ENCODE assay signal across 10 mouse cellular contexts in genomic region chr16:10782377-10783151, GRCm38 (mm10). TPM values are rescaled to one million over a fixed set of nuclear protein-coding genes. Genes with fewer than 3 reads are reported as not detected.
DNase-seq lines count a peak whose midpoint lies in the region; ATAC-seq and TF ChIP-seq lines count a peak whose summit lies in the region.
"Had no signal": no experiment of that assay in that cellular context is flagged by ENCODE, and none has a peak within 500 bp of the region (broad histone marks: within the 10 kb centered on the region; RNA-seq: fewer than 3 reads in every experiment).

No protein-coding gene starts in this region.

- H3K4me2 ChIP-seq in heart, embryonic 11.5 days = peak overlapping the region; percentile 92

- no peak for ATAC-seq in heart, embryonic 11.5 days (replicated peaks; ENCODE audit: insufficient number of reproducible peaks, low FRiP score, low TSS enrichment)
- no peak for ATAC-seq in monocyte, adult 5-6 weeks (replicated peaks; ENCODE audit: insufficient number of reproducible peaks, low FRiP score, low TSS enrichment, poor library complexity, severe bottlenecking)

- H3K4me3 ChIP-seq in heart, embryonic 11.5 days (ENCODE audit: low read depth, low read length) = no peak overlapping the region
- H3K4me3 ChIP-seq in testis, adult 2 months (ENCODE audit: control insufficient read depth, low read depth, low read length) = peak overlapping the region; percentile 56

- no peak for DNase-seq in heart, postnatal 25 days (ENCODE audit: low spot score)
- no peak for DNase-seq in testis, postnatal 10 days (ENCODE audit: low spot score)
- DNase-seq in kidney, postnatal 36 days = peak; percentile 15 to 22
- peak; percentile 47 for DNase-seq in thymus, postnatal 14 days
- DNase-seq in right cerebral cortex, postnatal 4 days = no peak

- no peaks in the 10 kb centered on the region for H3K9me3 ChIP-seq in heart, embryonic 11.5 days (replicated peaks; ENCODE audit: control insufficient read depth, low read length)

- H3K36me3 ChIP-seq in heart, embryonic 11.5 days (ENCODE audit: control insufficient read depth, insufficient read depth, low read length) = no peaks in the 10 kb centered on the region
- no peaks in the 10 kb centered on the region for H3K36me3 ChIP-seq in testis, adult 2 months (ENCODE audit: control insufficient read depth, insufficient read depth, low read length)

- H3K9ac ChIP-seq in heart, embryonic 11.5 days (ENCODE audit: low read depth, low read length) = peak overlapping the region; percentile 43

- WGBS in heart, embryonic 11.5 days (ENCODE audit: insufficient replicate concordance) = 44% methylated on average over 6 of the region's 6 CpGs

- H3K4me1 ChIP-seq in heart, embryonic 11.5 days (ENCODE audit: control insufficient read depth, insufficient read depth, low read length) = peaks cover 50% of the 10 kb centered on the region
- H3K4me1 ChIP-seq in testis, adult 2 months (ENCODE audit: control insufficient read depth, insufficient read depth, low read length) = peaks cover 12% of the 10 kb centered on the region

- H3K27me3 ChIP-seq in heart, embryonic 11.5 days (ENCODE audit: control insufficient read depth, insufficient read depth, low read length) = no peaks in the 10 kb centered on the region; the same call in 1 of the 2 replicates
- H3K27me3 ChIP-seq in testis, adult 2 months (ENCODE audit: control insufficient read depth, insufficient read depth, low read length) = no peaks in the 10 kb centered on the region

- intact Hi-C loops in heart, postnatal 25 days (cut with DNase I) = loop anchor here (5.0 kb wide), 2 partner anchors 40 to 115 kb away; no protein-coding TSS in a partner anchor

- TF ChIP-seq CTCF in testis, adult 2 months (IDR thresholded peaks at IDR 0.05; ENCODE audit: control insufficient read depth, insufficient read depth, insufficient replicate concordance, low read depth, low read length) = no peak

- no peak for TF ChIP-seq POLR2A in testis, adult 2 months (IDR thresholded peaks at IDR 0.05; ENCODE audit: control insufficient read depth, low read depth, low read length)

- H3K27ac ChIP-seq in heart, embryonic 11.5 days (ENCODE audit: low read depth, low read length) = peak overlapping the region; percentile 73
- no peak overlapping the region for H3K27ac ChIP-seq in testis, adult 2 months (ENCODE audit: control insufficient read depth, insufficient read depth, low read depth, low read length)

RNA-seq across cellular contexts. Expression of gene Socs1, which starts 2.8 kb away (rescaled TPM):
- polyA plus RNA-seq in heart, embryonic 11.5 days (2014; fragmentation: Nextera tagmentation; extraction: Ambion mirVana) = 4.8 and 5.3 TPM in 2 replicates
- total RNA-seq in heart, postnatal 25 days (2021) = under 1 TPM; 0.45 to 0.62 TPM
- polyA plus RNA-seq in testis, adult 2 months (2012; rRNA removed) = 4.0 and 5.2 TPM in 2 replicates
- total RNA-seq in monocyte, adult 5-6 weeks (2017) = 1.4 to 6.3 TPM (median 1.5 TPM) in 3 replicates

RNA-seq across cellular contexts. Expression of gene Tnp2, which starts 5.9 kb away (rescaled TPM):
- polyA plus RNA-seq in heart, embryonic 11.5 days (2014; fragmentation: Nextera tagmentation; extraction: Ambion mirVana) = not detected in 2 replicates
- total RNA-seq in heart, postnatal 25 days (2021) = not detected
- 28,810 and 28,975 TPM in 2 replicates for polyA plus RNA-seq in testis, adult 2 months (2012; rRNA removed)
- 6.7 TPM in 1 of 3 replicates, not detected in the others for total RNA-seq in monocyte, adult 5-6 weeks (2017)
- total RNA-seq: ES-E14 had no signal
- polyA plus RNA-seq: liver, embryonic 16.5 days had no signal

RNA-seq across cellular contexts. Expression of gene Prm3, which starts 8.2 kb away (rescaled TPM):
- not detected in 2 replicates for polyA plus RNA-seq in heart, embryonic 11.5 days (2014; fragmentation: Nextera tagmentation; extraction: Ambion mirVana)
- total RNA-seq in heart, postnatal 25 days (2021) = not detected
- polyA plus RNA-seq in testis, adult 2 months (2012; rRNA removed) = 521 and 620 TPM in 2 replicates
- not detected in 3 replicates for total RNA-seq in monocyte, adult 5-6 weeks (2017)
- total RNA-seq: ES-E14 had no signal
- polyA plus RNA-seq: liver, embryonic 16.5 days had no signal

RNA-seq across cellular contexts. Expression of gene Prm2, which starts 13.4 kb away (rescaled TPM):
- not detected in 2 replicates for polyA plus RNA-seq in heart, embryonic 11.5 days (2014; fragmentation: Nextera tagmentation; extraction: Ambion mirVana)
- total RNA-seq in heart, postnatal 25 days (2021) = not detected
- 18,395 and 18,587 TPM in 2 replicates for polyA plus RNA-seq in testis, adult 2 months (2012; rRNA removed)
- total RNA-seq in monocyte, adult 5-6 weeks (2017) = 6.1 to 11.8 TPM in 2 of 3 replicates, not detected in the other
- total RNA-seq: ES-E14 had no signal
- polyA plus RNA-seq: liver, embryonic 16.5 days had no signal

RNA-seq across cellular contexts. Expression of gene Prm1, which starts 23.1 kb away (rescaled TPM):
- polyA plus RNA-seq in heart, embryonic 11.5 days (2014; fragmentation: Nextera tagmentation; extraction: Ambion mirVana) = not detected in 2 replicates
- not detected for total RNA-seq in heart, postnatal 25 days (2021)
- polyA plus RNA-seq in testis, adult 2 months (2012; rRNA removed) = 15,156 and 19,194 TPM in 2 replicates
- 1.5 to 7.7 TPM in 2 of 3 replicates, not detected in the other for total RNA-seq in monocyte, adult 5-6 weeks (2017)
- total RNA-seq: ES-E14 had no signal
- polyA plus RNA-seq: liver, embryonic 16.5 days had no signal

Comparison
In these comparisons a context has a peak if more than half of its experiments do, and no peak if none do; other contexts are left out.
1. DNase-seq: peak in kidney, postnatal 36 days (2 of 2) and thymus, postnatal 14 days (single experiment); none in heart, postnatal 25 days (single experiment), testis, postnatal 10 days (single experiment) and right cerebral cortex, postnatal 4 days (single experiment).